Mouse (Mus musculus): ENCODE measurements around the gene Cyb561d1.

GRCm38 (mm10) chr3:108203212-108203611 lies 2.2 kb upstream of the Cyb561d1 start:
- no peak for TF ChIP-seq CTCF (IDR thresholded peaks at IDR 0.05; ENCODE audit: low read depth)
- no peak for TF ChIP-seq EP300 (IDR thresholded peaks at IDR 0.05; ENCODE audit: low read depth)

Data from liver, embryonic 14.5 days (tissue).